Mouse (Mus musculus) ES-Bruce4 (cell line): ENCODE data around the gene Nxf1. TPM values are rescaled to one million over a fixed set of nuclear protein-coding genes. Genes with fewer than 3 reads are reported as not detected.
A peak's percentile ranks its signal among the peaks of the same experiment; 100 is the strongest.

Experiments used
- H3K27ac ChIP-seq: 2 replicates; pipeline ENCODE4 v1.5.1; 2012; ENCODE audit warnings: low read length, inconsistent platforms; ENCODE audit not compliant: insufficient read depth
- H3K27me3 ChIP-seq: 2 replicates; pipeline ENCODE4 v1.6.1; 2012; ENCODE audit warnings: mild to moderate bottlenecking, low read length, inconsistent platforms; ENCODE audit not compliant: control insufficient read depth, poor library complexity, insufficient read depth, severe bottlenecking
- H3K36me3 ChIP-seq: 2 replicates; pipeline ENCODE4 v1.6.1; 2012; ENCODE audit warnings: inconsistent platforms, mild to moderate bottlenecking, low read length, moderate library complexity; ENCODE audit not compliant: control insufficient read depth, poor library complexity, insufficient read depth, severe bottlenecking
- H3K4me1 ChIP-seq: one replicate; pipeline ENCODE4 v1.8.1; 2011; ENCODE audit warnings: low read length; ENCODE audit not compliant: control insufficient read depth, insufficient read depth
- H3K4me3 ChIP-seq: 2 replicates; pipeline ENCODE4 v1.5.1; 2011; ENCODE audit warnings: low read depth, mild to moderate bottlenecking, low read length
- H3K9ac ChIP-seq: 2 replicates; pipeline ENCODE4 v1.6.1; 2012; ENCODE audit warnings: low read depth, mild to moderate bottlenecking, inconsistent platforms; ENCODE audit not compliant: poor library complexity, severe bottlenecking
- H3K9me3 ChIP-seq: replicated peaks from 2 replicates; pipeline ENCODE4 v1.6.1; 2012; ENCODE audit warnings: mild to moderate bottlenecking, low read length, inconsistent platforms; ENCODE audit not compliant: control insufficient read depth, poor library complexity, insufficient read depth, severe bottlenecking
- CTCF ChIP-seq: IDR thresholded peaks from one replicate; pipeline ENCODE4 v1.8.1; 2011; ENCODE audit warnings: low read depth, low read length
- EP300 ChIP-seq: IDR thresholded peaks from 2 replicates; pipeline ENCODE4 v1.6.1; 2011; ENCODE audit warnings: low read depth, low read length; ENCODE audit not compliant: insufficient read depth
- POLR2A ChIP-seq: IDR thresholded peaks from one replicate; pipeline ENCODE4 v1.8.1; 2011; ENCODE audit warnings: low read length; ENCODE audit not compliant: insufficient read depth
- polyA plus RNA-seq: library from polyadenylated mRNA; stranded (reverse); fragments of >200 nt; gene quantifications from 2 replicates; pipeline ENCODE4 v1.2.4, GENCODE M21; 2011; ENCODE audit warnings: low read depth; ENCODE audit not compliant: missing spikeins, insufficient read depth, insufficient read length

The Nxf1 gene
- polyA plus RNA-seq, 1 experiment, result 122 TPM

GRCm38 (mm10) chr19:8786008-8786781, 29.3 kb downstream of the Nxf1 start, which contains the start of gene Taf6l:
TSS of gene Taf6l (minus strand) at chr19:8786417.
- Histone ChIP-seq H3K9me3 (no peaks in the 10 kb centered on the region), H3K9ac (peak within 1 kb of the TSS; percentile 46), H3K36me3 (peaks cover 13% of the 10 kb centered on the region), H3K27ac (peak within 1 kb of the TSS; percentile 23), H3K27me3 (no peaks in the 10 kb centered on the region), H3K4me1 (no peaks in the 10 kb centered on the region), H3K4me3 (peak within 1 kb of the TSS; percentile 96)
- TF ChIP-seq POLR2A (peak; percentile 17), EP300 (0 out of 2 replicates have a peak, but pooled peaks have one; percentile 14), CTCF (no peak)

GRCm38 (mm10) chr19:8788521-8788920, 31.6 kb downstream of the Nxf1 start:
- Histone ChIP-seq H3K27ac (no peak overlapping the region), H3K36me3 (peaks cover 3% of the 10 kb centered on the region), H3K4me3 (no peak overlapping the region), H3K27me3 (no peaks in the 10 kb centered on the region), H3K9ac (no peak overlapping the region), H3K9me3 (no peaks in the 10 kb centered on the region), H3K4me1 (no peaks in the 10 kb centered on the region)
- TF ChIP-seq CTCF, result no peak

DNA sequence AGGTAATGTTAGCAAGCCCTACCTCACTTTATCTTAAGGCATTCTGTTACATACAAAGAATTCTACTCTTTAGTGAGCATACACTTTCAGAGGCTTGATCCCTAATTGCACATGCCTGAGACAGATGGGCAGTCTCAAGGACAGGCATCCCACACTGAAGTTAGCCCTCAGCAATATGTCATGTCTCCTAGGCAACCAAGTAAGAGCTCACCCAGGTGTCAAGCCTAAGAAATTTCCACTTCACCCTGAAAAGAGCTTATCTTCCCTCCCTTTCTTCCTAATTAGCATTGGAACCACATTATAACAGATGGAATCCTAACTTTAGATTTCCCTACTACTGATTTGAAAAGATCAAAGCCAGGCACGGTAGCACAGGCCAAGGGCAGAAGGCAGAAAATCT, 32.3 kb downstream of the Nxf1 start:
- H3K9ac ChIP-seq, result no peak overlapping the region
- H3K27me3 ChIP-seq, result no peaks in the 10 kb centered on the region
- no peak overlapping the region for H3K27ac ChIP-seq
- H3K4me1 ChIP-seq, result no peaks in the 10 kb centered on the region
- H3K9me3 ChIP-seq, result no peaks in the 10 kb centered on the region
- TF ChIP-seq POLR2A (no peak), EP300 (no peak), CTCF (no peak)
- H3K4me3 ChIP-seq, result no peak overlapping the region
- peaks cover 9% of the 10 kb centered on the region for H3K36me3 ChIP-seq

DNA sequence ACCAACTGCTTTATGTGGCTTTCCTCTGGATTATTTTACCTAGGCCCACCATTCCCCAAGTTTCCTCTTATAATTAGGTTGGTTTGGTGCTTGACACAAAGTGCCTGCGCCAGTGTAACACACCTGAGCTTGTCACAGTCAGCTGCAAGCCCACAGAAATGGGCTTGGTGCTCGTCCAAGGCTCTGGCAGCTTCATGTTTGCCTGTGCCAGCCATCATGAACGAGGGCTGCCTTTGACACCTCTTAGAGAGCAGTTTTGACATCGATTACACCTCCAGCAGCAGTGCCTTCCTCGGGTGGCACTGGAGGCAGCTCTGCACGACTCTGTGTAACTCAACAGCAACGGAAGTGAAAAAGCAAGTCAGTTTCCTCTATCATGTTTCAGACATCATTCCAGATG, 33.3 kb downstream of the Nxf1 start:
- Histone ChIP-seq H3K9me3 (no peaks in the 10 kb centered on the region), H3K4me1 (no peaks in the 10 kb centered on the region), H3K36me3 (peaks cover 16% of the 10 kb centered on the region), H3K27ac (no peak overlapping the region), H3K27me3 (no peaks in the 10 kb centered on the region), H3K4me3 (no peak overlapping the region), H3K9ac (no peak overlapping the region)
- TF ChIP-seq POLR2A, result no peak
- no peak for TF ChIP-seq EP300
- TF ChIP-seq CTCF, result no peak

DNA sequence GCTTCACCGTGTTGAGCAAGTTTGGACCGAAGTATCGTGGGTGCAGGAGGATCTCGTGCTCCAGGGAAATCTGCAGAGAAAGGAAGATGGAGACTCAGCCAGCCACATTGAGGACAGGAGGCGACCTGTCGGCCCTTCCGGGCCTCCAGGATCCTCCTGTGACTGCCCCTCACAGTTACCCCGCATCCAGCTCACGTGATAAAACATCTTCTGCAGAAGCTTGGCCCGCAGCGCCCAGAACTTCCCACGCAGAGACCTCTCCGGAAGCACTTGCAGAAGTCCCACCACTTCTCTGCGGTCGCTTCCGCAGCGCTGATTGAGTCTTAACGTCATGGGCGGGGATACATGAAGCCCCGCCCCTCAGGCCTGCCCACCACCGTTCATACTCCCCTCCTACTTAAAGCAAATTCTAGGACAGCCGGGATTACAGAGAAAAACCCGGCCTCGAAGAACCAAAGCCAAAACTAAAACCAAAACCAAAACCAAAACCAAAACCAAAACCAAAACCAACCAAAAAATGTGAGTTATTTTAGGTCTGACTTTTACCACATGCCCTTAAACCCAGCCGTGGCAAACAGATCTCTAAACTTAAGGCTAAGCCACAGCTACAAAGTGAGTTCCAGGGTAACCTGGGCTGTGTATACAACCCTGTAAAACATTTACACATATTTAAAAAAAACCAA, 41.5 kb downstream of the Nxf1 start, which contains the start of gene Polr2g:
Gene Polr2g, minus strand, starts transcription at position 314 of the 683 bp plus-strand sequence.
- H3K9ac ChIP-seq, result peak within 1 kb of the TSS; percentile 71
- peak within 1 kb of the TSS; percentile 95 for H3K4me3 ChIP-seq
- TF ChIP-seq CTCF (no peak), POLR2A (peak; percentile 91)
- no peaks in the 10 kb centered on the region for H3K4me1 ChIP-seq
- no peak within 1 kb of the TSS for H3K27ac ChIP-seq
- no peaks in the 10 kb centered on the region for H3K9me3 ChIP-seq
- no peaks in the 10 kb centered on the region for H3K27me3 ChIP-seq
- peaks cover 23% of the 10 kb centered on the region for H3K36me3 ChIP-seq

GRCm38 (mm10) chr19:8798947-8799315, 42.1 kb downstream of the Nxf1 start:
- Histone ChIP-seq H3K4me1 (no peaks in the 10 kb centered on the region), H3K36me3 (peaks cover 19% of the 10 kb centered on the region), H3K27ac (no peak overlapping the region), H3K9ac (peak overlapping the region; percentile 71; the same call in 1 of the 2 replicates), H3K27me3 (no peaks in the 10 kb centered on the region), H3K4me3 (no peak overlapping the region), H3K9me3 (no peaks in the 10 kb centered on the region)
- TF ChIP-seq CTCF (no peak), POLR2A (no peak), EP300 (no peak)
